ENCODE assay signal across 8 mouse cellular contexts in genomic region chr19:47836701-47837526, GRCm38 (mm10). TPM values are rescaled to one million over a fixed set of nuclear protein-coding genes. Genes with fewer than 3 reads are reported as not detected.
DNase-seq lines count a peak whose midpoint lies in the region; ATAC-seq and TF ChIP-seq lines count a peak whose summit lies in the region.

No protein-coding gene starts in this region.

- peak overlapping the region; percentile 73 for H3K4me2 ChIP-seq in heart, embryonic 16.5 days (ENCODE audit: low read depth, low read length)
- H3K4me2 ChIP-seq in liver, postnatal 0 days (ENCODE audit: low read depth, low read length) = peak overlapping the region; percentile 69
- peak overlapping the region; percentile 86 for H3K4me2 ChIP-seq in neural tube, embryonic 12.5 days (replicated peaks)

- TF ChIP-seq EP300 in liver, postnatal 0 days (IDR thresholded peaks at IDR 0.05; ENCODE audit: low read depth) = no peak

- 2% methylated on average over 49 of the region's 49 CpGs for WGBS in forebrain, embryonic 10.5 days
- WGBS in heart, embryonic 16.5 days = 3% methylated on average over 44 of the region's 49 CpGs
- 6% methylated on average over 42 of the region's 49 CpGs for WGBS in liver, postnatal 0 days (ENCODE audit: insufficient replicate concordance)
- 3% methylated on average over 49 of the region's 49 CpGs for WGBS in neural tube, embryonic 12.5 days

- H3K4me3 ChIP-seq in forebrain, embryonic 10.5 days = peak overlapping the region; percentile 68
- H3K4me3 ChIP-seq in heart, embryonic 16.5 days (ENCODE audit: low read length) = peak overlapping the region; percentile 50
- peak overlapping the region; percentile 41 for H3K4me3 ChIP-seq in liver, postnatal 0 days (ENCODE audit: low read depth, low read length)
- H3K4me3 ChIP-seq in neural tube, embryonic 12.5 days = peak overlapping the region; percentile 51

- TF ChIP-seq CTCF in liver, postnatal 0 days (IDR thresholded peaks at IDR 0.05; ENCODE audit: low read depth) = 0 out of 2 replicates have a peak, but pooled peaks have one; percentile 31

- DNase-seq in CD4-positive helper T cell, adult 2 months (ENCODE audit: low read depth, low spot score) = peak; percentile 73
- DNase-seq in adrenal gland, postnatal 36 days = peak; percentile 58 to 63
- DNase-seq in forebrain, embryonic 10.5 days (ENCODE audit: extremely low spot score, low spot score) = peak; percentile 84
- DNase-seq in kidney, postnatal 10 days = peak; percentile 69
- DNase-seq in liver, postnatal 0 days = peak; percentile 65
- DNase-seq in testis, postnatal 14 days (ENCODE audit: low spot score) = peak; percentile 73

- H3K27me3 ChIP-seq in forebrain, embryonic 10.5 days (ENCODE audit: poor library complexity, severe bottlenecking) = peaks cover 33% of the 10 kb centered on the region
- 0 out of 2 replicates have a peak, but pooled peaks cover 2% of the 10 kb centered on the region for H3K27me3 ChIP-seq in heart, embryonic 16.5 days (ENCODE audit: control insufficient read depth, insufficient read depth, low read length)
- H3K27me3 ChIP-seq in liver, postnatal 0 days (ENCODE audit: insufficient read depth, low read length) = peaks cover 13% of the 10 kb centered on the region
- peaks cover 5% of the 10 kb centered on the region; the same call in 1 of the 2 replicates for H3K27me3 ChIP-seq in neural tube, embryonic 12.5 days (replicated peaks)

- no peaks in the 10 kb centered on the region for H3K36me3 ChIP-seq in forebrain, embryonic 10.5 days (replicated peaks)
- no peaks in the 10 kb centered on the region for H3K36me3 ChIP-seq in heart, embryonic 16.5 days (ENCODE audit: control insufficient read depth, insufficient read depth)
- no peaks in the 10 kb centered on the region for H3K36me3 ChIP-seq in liver, postnatal 0 days (replicated peaks; ENCODE audit: insufficient read depth, low read length)
- no peaks in the 10 kb centered on the region for H3K36me3 ChIP-seq in neural tube, embryonic 12.5 days

- peak overlapping the region; percentile 76 for H3K27ac ChIP-seq in forebrain, embryonic 10.5 days
- no peak overlapping the region for H3K27ac ChIP-seq in heart, embryonic 16.5 days (ENCODE audit: low read length)
- no peak overlapping the region for H3K27ac ChIP-seq in liver, postnatal 0 days (ENCODE audit: low read depth)
- no peak overlapping the region for H3K27ac ChIP-seq in neural tube, embryonic 12.5 days

- no peaks in the 10 kb centered on the region for H3K9me3 ChIP-seq in forebrain, embryonic 10.5 days
- H3K9me3 ChIP-seq in heart, embryonic 16.5 days (replicated peaks; ENCODE audit: control insufficient read depth, low read length) = no peaks in the 10 kb centered on the region
- no peaks in the 10 kb centered on the region for H3K9me3 ChIP-seq in liver, postnatal 0 days (ENCODE audit: low read length)
- H3K9me3 ChIP-seq in neural tube, embryonic 12.5 days = no peaks in the 10 kb centered on the region

- H3K9ac ChIP-seq in heart, embryonic 16.5 days (ENCODE audit: low read length) = no peak overlapping the region
- 0 out of 2 replicates have a peak overlapping the region, but pooled peaks have one; percentile 16 for H3K9ac ChIP-seq in liver, postnatal 0 days (replicated peaks)
- peak overlapping the region; percentile 48 for H3K9ac ChIP-seq in neural tube, embryonic 12.5 days

- ATAC-seq in heart, embryonic 16.5 days (replicated peaks; ENCODE audit: extremely low read depth, insufficient read depth, low FRiP score) = peak; percentile 90
- peak; percentile 60 for ATAC-seq in liver, postnatal 0 days
- ATAC-seq in neural tube, embryonic 12.5 days (ENCODE audit: low FRiP score, low read depth) = peak; percentile 96

- peaks cover 13% of the 10 kb centered on the region for H3K4me1 ChIP-seq in forebrain, embryonic 10.5 days
- H3K4me1 ChIP-seq in heart, embryonic 16.5 days (ENCODE audit: control insufficient read depth, insufficient read depth, low read length) = peaks cover 2% of the 10 kb centered on the region; the same call in 1 of the 2 replicates
- H3K4me1 ChIP-seq in liver, postnatal 0 days (ENCODE audit: insufficient read depth) = peaks cover 2% of the 10 kb centered on the region; the same call in 1 of the 2 replicates
- no peaks in the 10 kb centered on the region for H3K4me1 ChIP-seq in neural tube, embryonic 12.5 days

RNA-seq across cellular contexts. Expression of gene Gsto1, which starts 17.9 kb away (rescaled TPM):
- 100 to 1,000 TPM in 1 of 2 experiments, 10 to 100 TPM in 1; 92.1 to 145 TPM for total RNA-seq in adrenal gland, postnatal 36 days (2021)
- 115 and 120 TPM in 2 replicates for polyA plus RNA-seq in forebrain, embryonic 10.5 days (2016; fragmentation: Nextera tagmentation; extraction: Ambion mirVana)
- 115 and 121 TPM in 2 replicates for polyA plus RNA-seq in heart, embryonic 16.5 days (2015; fragmentation: Nextera tagmentation; extraction: Ambion mirVana)
- polyA plus RNA-seq in liver, postnatal 0 days (2015; fragmentation: Nextera tagmentation; extraction: Ambion mirVana) = 151 and 198 TPM in 2 replicates
- 108 and 114 TPM in 2 replicates for polyA plus RNA-seq in neural tube, embryonic 12.5 days (2016; fragmentation: Nextera tagmentation; extraction: Ambion mirVana)

RNA-seq across cellular contexts. Expression of gene Gsto2, which starts 28.4 kb away (rescaled TPM):
- total RNA-seq in adrenal gland, postnatal 36 days (2021) = 1 to 10 TPM; 1.7 to 2.6 TPM
- polyA plus RNA-seq in forebrain, embryonic 10.5 days (2016; fragmentation: Nextera tagmentation; extraction: Ambion mirVana) = 0.76 and 0.81 TPM in 2 replicates
- polyA plus RNA-seq in heart, embryonic 16.5 days (2015; fragmentation: Nextera tagmentation; extraction: Ambion mirVana) = 0.77 and 1.1 TPM in 2 replicates
- 0.25 and 0.39 TPM in 2 replicates for polyA plus RNA-seq in liver, postnatal 0 days (2015; fragmentation: Nextera tagmentation; extraction: Ambion mirVana)
- 0.73 and 0.98 TPM in 2 replicates for polyA plus RNA-seq in neural tube, embryonic 12.5 days (2016; fragmentation: Nextera tagmentation; extraction: Ambion mirVana)
